Mouse (Mus musculus) splenic B cell, adult 2 months (primary cell): Measurements from ENCODE around the gene Tmem259.
"Not testable (repeated sequence)": the region's sequence is repeated elsewhere in the genome, so short reads cannot be mapped to it uniquely, and the experiment has no call there.

Source experiments
- DNase-seq: peaks from one replicate; pipeline ENCODE4 v3.0.0-alpha.2; 2011; ENCODE audit warnings: low read depth, low spot score
- H3K27me3 ChIP-seq: 2 replicates; pipeline ENCODE4 v1.6.1; 2012; ENCODE audit warnings: mild to moderate bottlenecking, low read length, moderate library complexity, mixed read lengths; ENCODE audit not compliant: control insufficient read depth, poor library complexity, insufficient read depth, severe bottlenecking
- H3K36me3 ChIP-seq: 2 replicates; pipeline ENCODE4 v1.6.1; 2012; ENCODE audit warnings: mild to moderate bottlenecking, low read length, moderate library complexity, mixed read lengths; ENCODE audit not compliant: control insufficient read depth, poor library complexity, insufficient read depth, severe bottlenecking

Tmem259 gene

GRCm38 (mm10) chr10:79971183-79971497, 13.0 kb downstream of the Tmem259 start:
- Histone ChIP-seq H3K36me3 (peaks cover 2% of the 10 kb centered on the region), H3K27me3 (no peaks in the 10 kb centered on the region)
- DNase-seq, result no peak

GRCm38 (mm10) chr10:79970415-79971182, 13.5 kb downstream of the Tmem259 start, which contains the start of gene Grin3b:
TSS of gene Grin3b (plus strand) at chr10:79970715.
- peaks cover 1% of the 10 kb centered on the region for H3K36me3 ChIP-seq
- H3K27me3 ChIP-seq, result no peaks in the 10 kb centered on the region
- no peak for DNase-seq

- Histone ChIP-seq H3K27me3 (no peaks in the 10 kb centered on the region), H3K36me3 (peaks cover 6% of the 10 kb centered on the region)
- no peak for DNase-seq
Measured at GRCm38 (mm10) chr10:79969124-79969568, 15.0 kb downstream of the Tmem259 start.

GRCm38 (mm10) chr10:79968181-79968580, 15.9 kb downstream of the Tmem259 start:
- no peak for DNase-seq
- Histone ChIP-seq H3K36me3 (peaks cover 6% of the 10 kb centered on the region), H3K27me3 (no peaks in the 10 kb centered on the region)

- DNase-seq, result no peak
- Histone ChIP-seq H3K27me3 (no peaks in the 10 kb centered on the region), H3K36me3 (peaks cover 6% of the 10 kb centered on the region)
Measured at GRCm38 (mm10) chr10:79966886-79967400, 17.2 kb downstream of the Tmem259 start.

- no peak for DNase-seq
- Histone ChIP-seq H3K27me3 (no peaks in the 10 kb centered on the region), H3K36me3 (peaks cover 6% of the 10 kb centered on the region)
Measured at GRCm38 (mm10) chr10:79965325-79965724, 18.8 kb downstream of the Tmem259 start.

- DNase-seq, result no peak
- Histone ChIP-seq H3K27me3 (no peaks in the 10 kb centered on the region), H3K36me3 (peaks cover 6% of the 10 kb centered on the region)
Measured at GRCm38 (mm10) chr10:79964727-79965126, 19.4 kb downstream of the Tmem259 start.

GRCm38 (mm10) chr10:79960671-79961294, 23.3 kb downstream of the Tmem259 start:
- peaks cover 6% of the 10 kb centered on the region for H3K36me3 ChIP-seq
- no peaks in the 10 kb centered on the region for H3K27me3 ChIP-seq

GRCm38 (mm10) chr10:79959847-79960601, 24.1 kb downstream of the Tmem259 start, which contains the start of gene Wdr18:
TSS of gene Wdr18 (plus strand) at chr10:79960152.
- Histone ChIP-seq H3K36me3 (no peaks in the 10 kb centered on the region; the same call in 1 of the 2 replicates), H3K27me3 (no peaks in the 10 kb centered on the region)
- DNase-seq, result peak; percentile 100

More at GRCm38 (mm10) chr10:79960671-79961294, 23.3 kb downstream of the Tmem259 start:
- DNase-seq, result no peak

- DNase-seq, H3K36me3 ChIP-seq, H3K27me3 ChIP-seq: not testable (repeated sequence)
Measured at GRCm38 (mm10) chr10:79959412-79959811, 24.7 kb downstream of the Tmem259 start.

GRCm38 (mm10) chr10:79958140-79958816, 25.9 kb downstream of the Tmem259 start:
- Histone ChIP-seq H3K27me3 (no peaks in the 10 kb centered on the region), H3K36me3 (no peaks in the 10 kb centered on the region; the same call in 1 of the 2 replicates)
- peak; percentile 88 for DNase-seq

- no peaks in the 10 kb centered on the region for H3K27me3 ChIP-seq
- no peak for DNase-seq
- H3K36me3 ChIP-seq, result no peaks in the 10 kb centered on the region
Measured at GRCm38 (mm10) chr10:79956643-79957154, 27.4 kb downstream of the Tmem259 start.

- H3K36me3 ChIP-seq, result peaks cover 2% of the 10 kb centered on the region; the same call in 1 of the 2 replicates
- H3K27me3 ChIP-seq, result no peaks in the 10 kb centered on the region
- no peak for DNase-seq
Measured at GRCm38 (mm10) chr10:79955691-79956090, 28.4 kb downstream of the Tmem259 start.

GRCm38 (mm10) chr10:79953946-79954345, 30.2 kb downstream of the Tmem259 start:
- peak; percentile 67 for DNase-seq
- Histone ChIP-seq H3K27me3 (no peaks in the 10 kb centered on the region), H3K36me3 (peaks cover 2% of the 10 kb centered on the region; the same call in 1 of the 2 replicates)
